Mouse (Mus musculus) lung, adult 2 months (tissue): ENCODE data around the gene Ptprj. TPM values are rescaled to one million over a fixed set of nuclear protein-coding genes. Genes with fewer than 3 reads are reported as not detected.

ENCODE experiments used
- DNase-seq: peaks from one replicate; pipeline ENCODE4 v3.0.0; 2022
- H3K4me1 ChIP-seq: fragments of 200-500 bp; 2 replicates; pipeline ENCODE4 v1.6.1; 2011; ENCODE audit warnings: low read length; ENCODE audit not compliant: control insufficient read depth, insufficient read depth
- H3K4me3 ChIP-seq: fragments of 200-500 bp; replicated peaks from 2 replicates; pipeline ENCODE3; 2011; ENCODE audit warnings: low read depth, mild to moderate bottlenecking, control low read depth, low read length; ENCODE audit errors: extremely low read depth
- CTCF ChIP-seq: fragments of 200-500 bp; IDR thresholded peaks from 2 replicates; pipeline ENCODE4 v1.5.1; 2011; ENCODE audit warnings: mild to moderate bottlenecking, low read length, control low read depth; ENCODE audit not compliant: insufficient read depth
- POLR2A ChIP-seq: fragments of 200-500 bp; IDR thresholded peaks from 2 replicates; pipeline ENCODE4 v1.6.1; 2011; ENCODE audit warnings: low read depth, mild to moderate bottlenecking, control low read depth, low read length, borderline replicate concordance; ENCODE audit errors: extremely low read depth
- WGBS: fragments of 180-500 bp; shearing (Covaris S2); methylation state at CpG from one replicate; pipeline ENCODE4 v1.1.7; 2018; 5-methylcytosine and 5-hydroxymethylcytosine counted together
- polyA plus RNA-seq: library from polyadenylated mRNA; depleted of rRNA; stranded (reverse); fragments of >200 nt; gene quantifications from 2 replicates; pipeline ENCODE4 v1.2.3, GENCODE M21; 2012

Ptprj gene
- polyA plus RNA-seq, 1 experiment = 16.0 TPM

- TF ChIP-seq POLR2A (no peak), CTCF (no peak)
- Histone ChIP-seq H3K4me1 (peaks cover 8% of the 10 kb centered on the region; the same call in 1 of the 2 replicates), H3K4me3 (no peak overlapping the region)
- WGBS = 95% methylated on average over 2 of the region's 2 CpGs
- DNase-seq = no peak
Measured at GRCm38 (mm10) chr2:90570871-90571270, 9.6 kb downstream of the Ptprj start.

- Histone ChIP-seq H3K4me3 (no peak overlapping the region), H3K4me1 (peaks cover 8% of the 10 kb centered on the region; the same call in 1 of the 2 replicates)
- 79% methylated on average over 10 of the region's 10 CpGs for WGBS
- no peak for DNase-seq
- TF ChIP-seq CTCF (no peak), POLR2A (no peak)
Measured at GRCm38 (mm10) chr2:90570216-90570615, 10.2 kb downstream of the Ptprj start.

- no peak for DNase-seq
- Histone ChIP-seq H3K4me3 (no peak overlapping the region), H3K4me1 (peaks cover 8% of the 10 kb centered on the region; the same call in 1 of the 2 replicates)
- WGBS = 83% methylated on average over 7 of the region's 7 CpGs
- TF ChIP-seq POLR2A = no peak
- TF ChIP-seq CTCF = no peak
Measured at GRCm38 (mm10) chr2:90568961-90569481, 11.4 kb downstream of the Ptprj start.

- peaks cover 8% of the 10 kb centered on the region; the same call in 1 of the 2 replicates for H3K4me1 ChIP-seq
- 92% methylated on average over 7 of the region's 7 CpGs for WGBS
- no peak for TF ChIP-seq POLR2A
- TF ChIP-seq CTCF = no peak
- no peak for DNase-seq
- H3K4me3 ChIP-seq = no peak overlapping the region
Measured at GRCm38 (mm10) chr2:90568091-90568490, 12.4 kb downstream of the Ptprj start.

- WGBS = 76% methylated on average over 8 of the region's 8 CpGs
- DNase-seq = no peak
- no peak overlapping the region for H3K4me3 ChIP-seq
- TF ChIP-seq CTCF (no peak), POLR2A (no peak)
- H3K4me1 ChIP-seq = peaks cover 8% of the 10 kb centered on the region; the same call in 1 of the 2 replicates
Measured at GRCm38 (mm10) chr2:90566773-90567528, 13.5 kb downstream of the Ptprj start.

GRCm38 (mm10) chr2:90566046-90566445 lies 14.4 kb downstream of the Ptprj start:
- DNase-seq = no peak
- Histone ChIP-seq H3K4me3 (no peak overlapping the region), H3K4me1 (peaks cover 8% of the 10 kb centered on the region; the same call in 1 of the 2 replicates)
- TF ChIP-seq CTCF = no peak
- no peak for TF ChIP-seq POLR2A
- WGBS = 42% methylated on average over 7 of the region's 7 CpGs

GRCm38 (mm10) chr2:90565192-90565929 lies 15.1 kb downstream of the Ptprj start:
- H3K4me3 ChIP-seq = no peak overlapping the region
- no peak for TF ChIP-seq CTCF
- DNase-seq = no peak
- peaks cover 8% of the 10 kb centered on the region; the same call in 1 of the 2 replicates for H3K4me1 ChIP-seq
- WGBS = 60% methylated on average over 7 of the region's 7 CpGs

GRCm38 (mm10) chr2:90564552-90564951 lies 15.9 kb downstream of the Ptprj start:
- Histone ChIP-seq H3K4me1 (peaks cover 10% of the 10 kb centered on the region; the same call in 1 of the 2 replicates), H3K4me3 (no peak overlapping the region)
- DNase-seq = no peak
- WGBS = 84% methylated on average over 8 of the region's 8 CpGs
- no peak for TF ChIP-seq CTCF
- no peak for TF ChIP-seq POLR2A

- WGBS = 67% methylated on average over 4 of the region's 4 CpGs
- H3K4me1 ChIP-seq = peaks cover 10% of the 10 kb centered on the region; the same call in 1 of the 2 replicates
- DNase-seq = no peak
- TF ChIP-seq POLR2A (no peak), CTCF (no peak)
- no peak overlapping the region for H3K4me3 ChIP-seq
Measured at GRCm38 (mm10) chr2:90563171-90563570, 17.3 kb downstream of the Ptprj start.
